Mouse (Mus musculus): ENCODE results near the gene Cnot1. TPM values are rescaled to one million over a fixed set of nuclear protein-coding genes. Genes with fewer than 3 reads are reported as not detected.

The Cnot1 gene
- polyA plus RNA-seq, 1 experiment = 94.5 TPM

DNA sequence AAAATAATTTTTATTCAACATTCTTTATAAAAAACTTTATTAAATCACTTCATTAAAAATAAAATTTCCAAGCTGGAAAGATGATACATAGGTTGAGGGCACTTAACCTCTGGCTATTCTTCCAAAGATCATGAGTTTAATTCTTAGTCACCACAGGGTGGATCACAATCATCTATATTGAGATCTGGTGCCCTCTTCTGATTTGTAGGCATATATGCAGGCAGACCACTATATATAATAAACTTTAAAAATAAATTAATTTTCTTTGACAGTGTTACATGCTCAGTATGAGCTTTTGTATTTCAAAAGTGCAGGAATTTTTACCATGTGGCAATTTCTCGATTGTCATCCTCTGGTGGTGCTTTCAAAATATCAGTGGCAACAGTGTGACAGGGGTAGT is 43.1 kb downstream of the Cnot1 start:
- Histone ChIP-seq H3K4me1 (ENCODE audit: control insufficient read depth, insufficient read depth, low read length) (no peaks in the 10 kb centered on the region), H3K4me3 (replicated peaks; ENCODE audit: extremely low read depth, low read depth, low read length) (no peak overlapping the region)
- no peak for TF ChIP-seq POLR2A (IDR thresholded peaks at IDR 0.05; ENCODE audit: borderline replicate concordance, extremely low read depth, low read depth, low read length)
- no peak for TF ChIP-seq CTCF (IDR thresholded peaks at IDR 0.05; ENCODE audit: insufficient read depth, low read length)
- WGBS = 82% methylated on average over 1 of the region's 1 CpGs
- no peak for DNase-seq

DNA sequence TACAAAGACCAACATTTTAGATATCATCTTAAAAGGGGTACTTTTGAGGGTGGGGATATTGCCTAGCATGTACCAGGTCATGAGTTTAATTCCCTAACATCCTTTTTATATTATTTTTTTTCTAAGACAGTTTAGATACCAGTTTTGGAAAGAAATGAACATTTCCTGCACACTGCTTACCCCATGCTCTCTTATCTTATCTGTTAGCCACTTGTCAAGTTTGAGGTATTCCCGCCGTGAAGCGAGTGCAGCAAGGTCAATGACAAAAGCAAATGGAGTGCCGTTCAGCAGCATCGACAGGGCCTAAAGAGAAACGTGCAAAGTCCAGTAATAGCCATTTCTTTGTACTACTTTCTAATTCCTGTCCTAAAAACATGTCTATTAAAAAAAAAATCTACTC is 46.9 kb downstream of the Cnot1 start:
- 49% methylated on average over 6 of the region's 6 CpGs for WGBS
- H3K4me3 ChIP-seq (replicated peaks; ENCODE audit: extremely low read depth, low read depth, low read length) = no peak overlapping the region
- TF ChIP-seq CTCF (IDR thresholded peaks at IDR 0.05; ENCODE audit: insufficient read depth, low read length) (no peak), POLR2A (IDR thresholded peaks at IDR 0.05; ENCODE audit: borderline replicate concordance, extremely low read depth, low read depth, low read length) (no peak)

DNA sequence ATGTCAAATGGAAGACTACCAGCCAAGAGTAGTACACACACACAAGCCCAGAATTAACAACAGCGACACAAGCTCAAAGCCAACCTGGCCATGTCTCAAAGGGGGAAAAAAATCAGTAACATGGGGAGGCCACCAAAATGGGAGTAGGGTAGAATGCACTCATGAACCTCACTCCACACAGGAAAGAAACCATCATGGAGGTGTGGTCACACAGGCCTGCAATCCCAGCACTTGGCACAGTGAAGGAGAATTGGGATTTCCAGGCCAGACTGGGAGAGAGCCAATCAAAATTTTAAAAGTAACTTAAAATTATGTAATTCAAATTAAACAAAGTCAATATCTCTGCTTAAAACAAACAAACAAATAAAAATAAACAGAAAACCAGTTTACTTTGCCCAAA is 55.3 kb downstream of the Cnot1 start:
- no peak for DNase-seq

More for the DNA sequence above, 46.9 kb downstream of the Cnot1 start:
- H3K4me1 ChIP-seq (ENCODE audit: control insufficient read depth, insufficient read depth, low read length) = no peaks in the 10 kb centered on the region
- no peak for DNase-seq

DNA sequence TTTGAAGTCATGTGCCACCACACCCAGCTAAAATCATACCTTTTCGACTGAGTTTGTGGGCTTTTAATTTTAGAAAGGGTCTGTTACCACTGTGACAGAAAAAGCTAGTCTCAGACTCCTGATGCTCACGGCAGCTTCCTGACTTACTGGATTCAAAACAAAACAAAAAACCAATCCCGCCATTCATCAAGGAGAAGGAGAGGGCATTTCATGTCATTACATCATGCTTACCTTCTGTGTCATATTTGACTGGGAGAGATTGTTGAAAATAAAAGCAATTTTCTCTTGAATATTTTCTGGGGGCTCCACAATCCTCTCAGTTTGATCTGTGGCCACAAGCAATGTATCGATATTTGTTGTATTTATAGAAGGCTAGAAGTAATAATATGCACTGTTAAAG is 59.2 kb downstream of the Cnot1 start:
- H3K4me1 ChIP-seq (ENCODE audit: control insufficient read depth, insufficient read depth, low read length) = no peaks in the 10 kb centered on the region
- DNase-seq = no peak
- no peak overlapping the region for H3K4me3 ChIP-seq (replicated peaks; ENCODE audit: extremely low read depth, low read depth, low read length)
- TF ChIP-seq CTCF (IDR thresholded peaks at IDR 0.05; ENCODE audit: insufficient read depth, low read length) (no peak), POLR2A (IDR thresholded peaks at IDR 0.05; ENCODE audit: borderline replicate concordance, extremely low read depth, low read depth, low read length) (no peak)
- 89% methylated on average over 4 of the region's 4 CpGs for WGBS

More for the DNA sequence above, 55.3 kb downstream of the Cnot1 start:
- H3K4me1 ChIP-seq (ENCODE audit: control insufficient read depth, insufficient read depth, low read length) = no peaks in the 10 kb centered on the region
- WGBS = 100% methylated on average over 1 of the region's 1 CpGs
- TF ChIP-seq CTCF (IDR thresholded peaks at IDR 0.05; ENCODE audit: insufficient read depth, low read length) (no peak), POLR2A (IDR thresholded peaks at IDR 0.05; ENCODE audit: borderline replicate concordance, extremely low read depth, low read depth, low read length) (no peak)
- no peak overlapping the region for H3K4me3 ChIP-seq (replicated peaks; ENCODE audit: extremely low read depth, low read depth, low read length)

DNA sequence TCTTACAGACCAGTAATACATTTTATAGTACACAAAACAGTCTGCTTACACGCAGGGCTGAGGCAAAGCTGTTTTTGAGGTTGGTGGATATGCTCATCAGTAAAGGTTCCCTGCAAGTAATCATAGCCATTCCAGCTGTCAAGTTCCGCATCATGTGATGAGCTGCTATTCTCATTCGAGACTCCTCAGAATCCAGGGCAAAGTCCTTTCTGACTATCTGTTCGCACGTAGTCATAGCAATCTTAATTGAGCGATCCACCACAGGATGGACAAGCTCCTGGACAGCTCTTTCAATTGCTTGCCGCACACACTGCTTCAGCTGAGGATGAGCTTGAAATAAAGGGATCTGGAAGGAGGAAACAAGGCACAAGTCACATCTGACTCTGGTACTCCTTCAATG is 65.5 kb downstream of the Cnot1 start:
- H3K4me1 ChIP-seq (ENCODE audit: control insufficient read depth, insufficient read depth, low read length) = no peaks in the 10 kb centered on the region
- DNase-seq = no peak
- WGBS = 92% methylated on average over 7 of the region's 7 CpGs
- H3K4me3 ChIP-seq (replicated peaks; ENCODE audit: extremely low read depth, low read depth, low read length) = no peak overlapping the region
- TF ChIP-seq CTCF (IDR thresholded peaks at IDR 0.05; ENCODE audit: insufficient read depth, low read length) = no peak
- no peak for TF ChIP-seq POLR2A (IDR thresholded peaks at IDR 0.05; ENCODE audit: borderline replicate concordance, extremely low read depth, low read depth, low read length)

DNA sequence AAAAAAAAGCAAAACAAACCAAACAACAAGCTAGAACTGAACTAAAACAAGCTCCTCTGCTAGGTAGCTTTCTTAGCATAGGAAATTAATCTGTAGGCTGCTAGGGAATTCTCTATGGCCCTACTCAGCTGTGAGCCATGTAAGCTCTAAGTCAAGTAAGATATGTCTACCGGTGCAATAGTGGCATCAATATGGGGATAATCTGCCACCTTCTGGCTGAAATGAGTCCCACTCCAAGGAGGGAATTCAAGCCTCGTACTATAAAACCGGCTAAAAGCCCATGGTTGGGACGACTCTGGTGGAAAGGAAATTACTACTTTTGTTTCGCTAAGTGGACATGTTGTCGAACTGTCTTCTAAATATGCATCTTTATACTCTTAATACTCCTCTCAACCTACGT is 68.7 kb downstream of the Cnot1 start:
- no peak overlapping the region for H3K4me3 ChIP-seq (replicated peaks; ENCODE audit: extremely low read depth, low read depth, low read length)
- TF ChIP-seq POLR2A (IDR thresholded peaks at IDR 0.05; ENCODE audit: borderline replicate concordance, extremely low read depth, low read depth, low read length) (no peak), CTCF (IDR thresholded peaks at IDR 0.05; ENCODE audit: insufficient read depth, low read length) (no peak)
- WGBS = 70% methylated on average over 7 of the region's 7 CpGs
- no peaks in the 10 kb centered on the region for H3K4me1 ChIP-seq (ENCODE audit: control insufficient read depth, insufficient read depth, low read length)
- DNase-seq = no peak

- DNase-seq = no peak
- WGBS = 75% methylated on average over 4 of the region's 4 CpGs
- H3K4me1 ChIP-seq (ENCODE audit: control insufficient read depth, insufficient read depth, low read length) = no peaks in the 10 kb centered on the region
- TF ChIP-seq CTCF (IDR thresholded peaks at IDR 0.05; ENCODE audit: insufficient read depth, low read length) (no peak), POLR2A (IDR thresholded peaks at IDR 0.05; ENCODE audit: borderline replicate concordance, extremely low read depth, low read depth, low read length) (no peak)
- H3K4me3 ChIP-seq (replicated peaks; ENCODE audit: extremely low read depth, low read depth, low read length) = no peak overlapping the region
Measured at GRCm38 (mm10) chr8:95727625-95728024, 79.6 kb downstream of the Cnot1 start.

DNA sequence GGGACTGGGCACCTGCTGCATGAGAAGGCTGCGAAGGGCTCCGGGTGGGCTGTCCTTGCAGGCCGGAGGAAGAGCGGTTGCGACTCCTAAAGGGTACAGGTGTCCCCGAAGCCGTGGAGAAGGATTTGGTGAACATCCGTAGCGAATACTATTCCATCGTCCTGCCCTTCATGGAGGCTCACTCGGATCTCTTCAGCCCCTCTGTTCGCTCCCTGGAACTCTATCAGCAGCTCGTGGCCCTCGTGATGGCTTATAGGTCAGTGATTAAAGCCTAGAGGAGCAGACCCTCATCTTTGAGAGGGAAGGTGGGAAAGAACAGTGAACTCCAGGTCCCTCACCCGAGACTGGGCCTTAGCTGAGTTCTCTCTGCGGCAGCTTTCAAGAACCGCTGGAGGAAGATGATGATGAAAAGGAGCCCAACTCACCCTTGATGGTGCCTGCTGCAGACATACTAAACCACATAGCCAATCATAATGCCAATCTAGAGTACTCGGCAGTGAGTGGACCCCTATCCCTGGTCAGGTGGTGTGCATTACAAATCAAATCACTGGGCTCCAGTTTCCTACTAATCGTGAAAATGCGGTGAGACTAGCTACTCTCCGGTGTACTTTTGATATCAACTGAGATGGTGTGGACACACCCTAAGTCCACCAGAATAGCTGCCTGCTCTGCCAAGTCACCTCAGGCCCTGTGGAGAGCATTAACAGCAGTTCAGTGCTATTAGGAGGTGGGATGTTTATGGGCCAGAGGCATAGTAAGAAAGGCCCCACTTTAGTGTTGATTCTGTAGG is 90.5 kb downstream of the Cnot1 start:
- peak; percentile 18 for DNase-seq
- 23% methylated on average over 21 of the region's 21 CpGs for WGBS

GRCm38 (mm10) chr8:95715676-95716531 is 91.4 kb downstream of the Cnot1 start, which contains the start of gene Setd6:
TSS of gene Setd6 (plus strand) at chr8:95715881.
- Histone ChIP-seq H3K4me1 (ENCODE audit: control insufficient read depth, insufficient read depth, low read length) (peaks cover 7% of the 10 kb centered on the region), H3K4me3 (replicated peaks; ENCODE audit: extremely low read depth, low read depth, low read length) (peak within 1 kb of the TSS; percentile 92)
- TF ChIP-seq POLR2A (IDR thresholded peaks at IDR 0.05; ENCODE audit: borderline replicate concordance, extremely low read depth, low read depth, low read length) = peak; percentile 60; the same call in 1 of the 2 replicates
- no peak for TF ChIP-seq CTCF (IDR thresholded peaks at IDR 0.05; ENCODE audit: insufficient read depth, low read length)
- WGBS = under 1% methylated on average over 77 of the region's 79 CpGs
- peak; percentile 80 for DNase-seq

More for the DNA sequence above, 90.5 kb downstream of the Cnot1 start:
- Histone ChIP-seq H3K4me1 (ENCODE audit: control insufficient read depth, insufficient read depth, low read length) (peaks cover 7% of the 10 kb centered on the region), H3K4me3 (replicated peaks; ENCODE audit: extremely low read depth, low read depth, low read length) (peak overlapping the region; percentile 92)
- TF ChIP-seq POLR2A (IDR thresholded peaks at IDR 0.05; ENCODE audit: borderline replicate concordance, extremely low read depth, low read depth, low read length) (no peak), CTCF (IDR thresholded peaks at IDR 0.05; ENCODE audit: insufficient read depth, low read length) (no peak)

All from lung, adult 2 months (tissue).